Mouse (Mus musculus) thymus, adult 2 months (tissue): ENCODE measurements around the gene Il23a.

Experiments
- CTCF ChIP-seq: fragments of 200-500 bp; IDR thresholded peaks from 2 replicates; pipeline ENCODE4 v1.5.1; 2012; ENCODE audit warnings: mild to moderate bottlenecking, control low read depth, low read length, moderate library complexity, borderline replicate concordance; ENCODE audit not compliant: control insufficient read depth, poor library complexity, insufficient read depth; ENCODE audit errors: extremely low read depth
- POLR2A ChIP-seq: fragments of 200-500 bp; IDR thresholded peaks from 2 replicates; pipeline ENCODE4 v1.6.1; 2012; ENCODE audit warnings: mild to moderate bottlenecking, low read length, control low read depth, moderate library complexity; ENCODE audit not compliant: control insufficient read depth, poor library complexity, insufficient read depth; ENCODE audit errors: extremely low read depth

- TF ChIP-seq POLR2A (no peak), CTCF (no peak)
Observed at GRCm38 (mm10) chr10:128323516-128323915, 25.0 kb upstream of the Il23a start.
